Mouse (Mus musculus) spleen, postnatal 36 days (tissue): Measurements from ENCODE around the gene Kdelr2.

ENCODE experiments used
- DNase-seq, 2 experiments: peaks; one replicate each; pipeline ENCODE4 v3.0.0; 2022; ENCODE audit warnings: low spot score in 2 of 2, mixed read lengths in 1 of 2

Gene Kdelr2

DNA sequence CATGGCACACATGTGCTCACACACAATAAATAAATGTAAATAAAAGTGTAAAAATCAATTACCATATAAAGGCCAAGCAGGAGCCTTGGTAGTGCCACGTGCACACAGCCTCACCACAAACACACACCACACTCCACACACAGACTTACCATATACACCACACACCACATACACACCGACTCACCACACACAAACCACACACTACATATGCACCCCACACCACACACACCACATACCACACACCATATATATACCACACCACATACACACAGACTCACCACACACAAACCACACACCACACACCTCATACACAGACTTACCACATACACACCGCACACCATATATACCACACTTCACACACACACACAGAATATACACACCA is 67.5 kb downstream of the Kdelr2 start:
- DNase-seq: no peak
